Mouse (Mus musculus) testis, postnatal 14 days (tissue): ENCODE data around the gene Pkhd1.
A peak's percentile ranks its signal among the peaks of the same experiment; 100 is the strongest.

Source experiments
- DNase-seq: peaks from one replicate; pipeline ENCODE4 v3.0.0; 2021; ENCODE audit warnings: low spot score

Gene Pkhd1

DNA sequence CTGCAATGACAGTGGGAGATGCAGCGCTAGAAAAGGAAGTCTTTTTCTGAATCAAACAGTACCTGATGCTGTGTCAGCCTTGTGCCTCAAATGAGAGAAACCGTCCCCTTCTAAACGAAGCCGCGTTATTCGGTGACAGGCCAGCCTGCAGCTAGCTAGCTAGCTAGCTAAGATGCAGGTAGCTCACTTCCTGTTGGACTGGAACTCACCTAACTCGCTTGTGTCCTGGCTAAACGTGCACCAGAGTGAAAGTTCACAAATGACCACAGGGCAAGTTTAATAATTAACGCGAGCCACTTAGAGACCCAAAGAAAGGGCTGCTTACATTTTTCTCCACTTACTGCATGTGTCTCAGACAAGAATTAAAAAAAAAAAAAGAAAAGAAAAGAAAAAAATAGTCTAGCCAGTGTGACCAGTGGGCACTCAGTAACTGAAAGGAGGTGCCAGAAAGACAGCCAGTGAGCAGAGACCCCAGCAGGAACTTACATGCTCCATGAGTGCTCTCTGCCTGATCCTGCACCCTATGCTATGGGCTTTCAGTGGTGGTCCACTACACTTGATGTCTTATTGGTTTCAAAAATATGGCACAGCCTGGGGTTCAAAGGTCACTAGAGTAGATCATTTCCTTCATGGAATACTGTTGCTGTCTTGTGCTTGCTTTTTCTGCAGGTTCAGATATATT, at the start of gene Pkhd1:
TSS of gene Pkhd1 (minus strand) at position 216 of the 682 bp plus-strand sequence.
- no peak for DNase-seq

GRCm38 (mm10) chr1:20667567-20667966, 49.7 kb upstream of the Pkhd1 start:
- DNase-seq, result no peak

DNA sequence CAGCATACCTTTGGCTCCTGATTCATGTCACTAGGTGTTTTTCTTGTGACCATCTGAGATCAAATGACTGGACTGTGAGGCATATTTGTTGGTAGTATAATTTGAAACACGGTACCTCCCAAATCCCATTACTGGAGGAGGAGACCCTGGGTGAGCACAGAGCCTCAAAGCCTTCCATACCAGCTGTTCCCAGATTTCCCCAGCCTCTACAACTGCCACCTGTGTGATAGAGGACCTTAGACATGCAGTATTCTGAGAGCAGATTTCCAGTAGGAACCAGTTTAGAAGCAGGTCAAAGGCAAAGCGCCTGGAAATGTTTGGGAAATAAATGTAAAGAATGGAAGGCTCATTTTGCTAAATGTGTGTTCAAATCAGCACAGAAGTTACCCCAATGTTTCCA, 48.4 kb upstream of the Pkhd1 start:
- DNase-seq, result no peak

DNA sequence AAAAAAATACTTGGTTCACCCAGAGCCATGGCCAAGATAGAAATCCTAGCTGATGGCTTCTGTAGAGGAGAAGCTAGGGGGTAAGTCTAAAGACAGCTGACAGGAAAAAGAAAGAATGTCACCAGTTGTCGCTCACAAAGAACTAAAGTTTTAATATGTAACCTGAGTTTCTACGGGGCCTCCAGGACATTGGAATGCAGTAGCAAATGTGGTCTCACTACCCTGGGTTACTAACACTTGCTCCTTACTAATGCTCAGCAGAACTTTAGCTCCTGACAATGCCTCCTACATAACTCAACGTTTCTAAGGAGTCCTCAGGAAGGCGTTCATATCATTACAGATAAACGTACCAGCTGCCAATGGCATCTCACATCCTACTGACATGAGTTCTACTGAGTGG, 37.2 kb upstream of the Pkhd1 start:
- no peak for DNase-seq

DNA sequence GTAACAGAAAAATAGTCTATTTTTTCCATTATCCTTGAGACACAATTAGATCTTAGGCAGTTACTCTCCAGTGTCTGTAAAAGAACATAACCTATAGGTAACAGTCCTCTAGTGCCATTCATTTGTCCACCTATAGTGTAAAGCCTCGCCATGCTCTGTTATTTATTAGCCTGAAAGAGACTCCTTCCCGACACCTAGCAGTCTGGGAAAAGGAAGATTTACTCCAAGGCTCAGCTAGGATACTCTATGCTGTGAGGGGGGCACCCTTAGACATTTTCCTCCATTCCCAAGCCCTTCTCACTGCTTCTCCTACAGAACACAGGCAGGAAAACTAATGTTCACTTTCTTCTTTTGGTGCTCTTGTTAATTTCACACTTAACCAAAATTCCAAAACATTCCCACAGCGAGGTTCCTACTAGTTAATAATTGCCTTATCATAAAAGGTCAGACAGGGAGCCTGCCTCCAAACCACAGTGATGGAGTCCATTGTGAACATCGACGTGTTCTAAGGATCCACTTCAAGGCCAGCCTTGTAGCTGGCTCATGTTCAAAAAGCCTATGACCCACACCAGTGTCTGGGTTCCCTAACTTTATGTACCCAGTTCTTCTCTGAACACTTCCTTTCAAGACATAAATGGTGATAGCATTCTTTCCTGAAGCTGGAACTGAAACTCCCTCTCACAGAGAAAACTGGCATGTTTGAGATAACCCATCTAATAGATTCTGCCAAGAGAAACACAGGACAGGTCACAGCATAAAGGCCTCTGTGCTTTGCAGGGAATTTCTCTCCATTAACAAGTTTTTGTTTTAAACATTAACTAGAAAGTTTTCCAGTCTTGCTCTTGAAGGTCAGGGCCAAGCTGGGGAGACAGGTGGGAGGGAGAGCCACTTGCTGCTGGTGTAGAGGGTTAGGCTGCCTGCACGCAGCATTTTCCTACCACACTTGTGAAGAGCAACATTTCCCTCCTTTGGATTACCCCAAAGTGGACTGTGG, 35.9 kb upstream of the Pkhd1 start:
- no peak for DNase-seq

GRCm38 (mm10) chr1:20634856-20635255, 17.0 kb upstream of the Pkhd1 start:
- DNase-seq, result no peak

DNA sequence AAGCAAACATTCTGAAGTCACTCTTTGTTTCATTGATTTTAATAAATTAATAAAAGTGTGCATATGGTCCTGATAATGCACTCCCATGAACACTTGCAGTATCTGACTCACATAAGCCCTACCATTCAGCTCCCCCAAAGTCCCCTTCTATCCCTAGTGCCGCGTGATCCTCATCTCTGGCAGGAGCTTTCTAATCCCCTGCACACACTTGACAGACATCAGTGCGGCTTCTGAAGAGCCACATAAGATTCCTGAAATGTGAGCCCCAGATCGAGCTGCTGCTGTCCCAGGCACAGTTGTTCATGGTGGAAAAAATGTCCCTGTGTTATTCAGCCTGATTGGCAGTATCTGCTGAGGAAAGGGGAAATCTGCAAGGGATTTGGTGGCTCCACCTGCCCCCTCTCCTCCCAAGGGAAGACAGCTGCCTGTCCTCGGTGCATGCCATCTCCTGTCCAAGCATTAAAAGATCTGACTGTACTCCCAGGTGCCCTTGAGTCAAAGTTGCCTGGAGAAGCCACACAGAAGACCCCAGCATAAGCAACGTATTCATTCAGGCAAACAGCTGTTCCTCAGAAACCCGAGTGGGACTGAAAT, 15.5 kb upstream of the Pkhd1 start:
- DNase-seq, result no peak

DNA sequence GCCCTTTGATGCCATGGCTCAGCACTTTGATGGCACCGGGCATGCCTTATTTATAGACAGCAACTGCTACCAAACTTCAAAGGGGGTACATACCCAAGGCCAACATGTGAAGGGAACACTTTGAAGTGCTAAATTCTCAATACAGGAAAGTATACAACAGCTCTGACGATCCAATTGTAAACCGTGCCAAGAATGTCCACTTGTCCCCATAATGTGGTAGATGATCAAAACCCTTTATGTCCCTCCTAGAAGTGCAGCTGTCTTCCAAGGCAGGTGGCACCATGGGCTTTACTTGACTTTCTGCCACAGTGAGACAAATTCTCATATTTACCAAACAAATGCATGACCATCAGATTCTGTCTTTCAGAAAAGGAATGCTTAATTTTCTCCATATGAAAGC, 6.7 kb upstream of the Pkhd1 start:
- DNase-seq, result no peak

- no peak for DNase-seq
Measured at GRCm38 (mm10) chr1:20623375-20623774, 5.5 kb upstream of the Pkhd1 start.

GRCm38 (mm10) chr1:20620611-20621010, 2.7 kb upstream of the Pkhd1 start:
- no peak for DNase-seq

DNA sequence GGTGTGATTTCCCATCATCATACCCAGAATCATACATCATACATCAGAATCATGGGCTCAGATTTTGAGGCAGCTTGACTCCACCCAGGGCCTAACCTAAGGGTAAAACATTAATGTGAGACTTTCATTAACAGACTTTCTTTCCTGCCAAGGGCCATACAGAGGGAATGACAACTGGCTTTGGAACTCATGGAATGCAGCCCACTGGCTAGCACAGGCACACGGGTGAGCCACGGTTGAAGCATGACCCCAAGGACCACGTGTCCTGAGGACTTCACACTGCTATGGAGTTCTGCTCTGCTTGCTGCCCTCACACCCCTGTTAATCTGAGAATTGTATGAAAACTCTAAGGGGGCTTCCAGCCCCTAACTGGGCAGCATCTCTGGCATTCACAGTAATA, 1.5 kb upstream of the Pkhd1 start:
- no peak for DNase-seq

DNA sequence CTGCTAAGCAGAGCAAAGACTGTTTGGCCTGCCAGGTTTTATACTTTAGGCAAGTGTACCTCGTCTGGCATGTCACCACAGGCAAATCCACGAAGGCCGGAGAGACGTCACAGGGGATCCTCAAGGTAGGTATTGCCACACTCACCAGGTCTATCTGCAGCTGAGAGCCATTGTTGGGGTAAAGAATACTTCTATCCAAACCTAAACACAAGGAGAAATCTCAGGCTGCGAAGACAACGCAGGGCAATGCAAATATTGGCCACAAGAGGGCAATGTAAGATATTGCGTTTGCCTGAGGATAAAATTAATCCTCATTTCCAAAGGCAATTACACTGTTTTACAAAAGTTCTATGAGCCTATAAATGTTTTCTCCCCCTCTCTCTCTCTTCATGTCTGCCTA, 5.2 kb downstream of the Pkhd1 start:
- DNase-seq, result no peak

DNA sequence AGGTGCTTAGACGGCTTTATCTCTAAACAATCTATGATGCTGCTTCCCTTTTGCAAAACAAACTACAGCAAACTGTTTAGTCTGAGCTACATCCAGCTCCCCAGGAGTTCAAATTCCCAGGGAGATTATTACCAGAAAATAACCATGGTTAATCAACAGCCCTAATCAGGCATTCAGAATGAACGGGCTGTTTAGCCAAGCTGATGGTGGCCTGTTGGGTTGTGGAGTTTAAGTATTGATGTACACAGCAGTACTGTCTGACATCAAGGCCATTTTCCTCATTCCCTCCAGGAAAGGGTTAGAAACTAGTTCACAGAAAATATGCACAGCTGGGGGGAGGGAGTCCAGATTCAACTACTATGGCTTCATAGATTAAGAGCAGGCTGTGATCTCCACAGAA, 12.4 kb downstream of the Pkhd1 start:
- no peak for DNase-seq

DNA sequence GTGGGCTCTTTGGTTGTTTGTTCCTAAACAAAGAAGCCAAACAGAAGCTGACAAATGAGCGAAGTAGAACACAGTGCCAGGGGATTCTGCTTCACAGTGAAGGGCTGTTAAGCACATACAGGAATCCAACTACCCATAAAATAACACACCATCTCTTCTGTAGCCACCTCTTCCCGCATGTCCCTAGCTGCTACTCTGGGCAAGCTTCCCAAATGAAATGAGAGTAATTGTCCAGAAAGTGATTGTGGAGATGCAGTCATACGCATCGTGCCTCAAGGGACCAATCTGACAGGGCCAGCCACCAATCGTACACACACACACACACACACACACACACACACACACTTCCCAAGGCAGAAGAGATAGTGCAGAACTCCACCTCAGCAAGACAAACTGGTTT, 27.4 kb downstream of the Pkhd1 start:
- DNase-seq, result no peak

- DNase-seq, result no peak
Measured at GRCm38 (mm10) chr1:20571469-20571868, 46.4 kb downstream of the Pkhd1 start.

- no peak for DNase-seq
Measured at GRCm38 (mm10) chr1:20569430-20569829, 48.4 kb downstream of the Pkhd1 start.

- no peak for DNase-seq
Measured at GRCm38 (mm10) chr1:20558443-20558842, 59.4 kb downstream of the Pkhd1 start.

DNA sequence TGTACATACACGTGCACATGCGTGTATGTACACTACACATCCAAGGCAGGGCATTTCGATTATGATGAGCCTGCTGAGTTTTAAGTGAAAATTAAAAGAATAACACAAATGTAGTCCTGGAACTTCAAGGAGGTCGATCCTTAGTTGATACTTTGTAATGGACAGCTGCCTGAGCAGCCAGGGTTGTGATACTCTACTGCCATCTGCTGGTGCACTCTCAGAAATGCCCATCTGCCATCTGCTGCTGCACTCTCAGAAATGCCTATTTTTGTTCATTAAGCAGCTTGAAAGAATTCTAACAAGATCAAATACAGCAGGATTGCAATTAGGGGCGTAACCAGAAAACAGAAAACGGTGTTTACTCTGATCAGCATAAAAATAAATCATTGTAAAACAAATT, 63.5 kb downstream of the Pkhd1 start:
- DNase-seq, result peak; percentile 14

- no peak for DNase-seq
Measured at GRCm38 (mm10) chr1:20551334-20551733, 66.5 kb downstream of the Pkhd1 start.

DNA sequence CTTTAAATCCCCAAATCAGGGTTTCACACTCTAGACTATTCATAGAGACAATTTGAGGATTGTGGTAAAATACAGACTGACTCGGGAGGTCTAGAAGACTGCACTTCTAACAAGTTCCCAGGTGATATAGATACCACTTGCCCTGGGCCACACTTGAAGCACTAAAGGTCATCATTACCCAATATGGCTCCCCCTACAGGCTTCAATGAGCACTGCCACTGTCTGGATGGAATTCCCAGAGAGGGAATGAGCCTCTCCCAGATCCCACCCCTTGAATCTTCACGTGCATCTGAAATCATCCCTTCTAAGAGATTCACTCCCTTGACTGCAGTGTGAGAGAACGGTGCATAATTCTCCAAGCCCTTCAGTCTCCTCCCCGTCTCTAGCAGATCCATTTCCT, 73.3 kb downstream of the Pkhd1 start:
- DNase-seq, result no peak

GRCm38 (mm10) chr1:20513364-20514084, 104.3 kb downstream of the Pkhd1 start:
- DNase-seq, result no peak

DNA sequence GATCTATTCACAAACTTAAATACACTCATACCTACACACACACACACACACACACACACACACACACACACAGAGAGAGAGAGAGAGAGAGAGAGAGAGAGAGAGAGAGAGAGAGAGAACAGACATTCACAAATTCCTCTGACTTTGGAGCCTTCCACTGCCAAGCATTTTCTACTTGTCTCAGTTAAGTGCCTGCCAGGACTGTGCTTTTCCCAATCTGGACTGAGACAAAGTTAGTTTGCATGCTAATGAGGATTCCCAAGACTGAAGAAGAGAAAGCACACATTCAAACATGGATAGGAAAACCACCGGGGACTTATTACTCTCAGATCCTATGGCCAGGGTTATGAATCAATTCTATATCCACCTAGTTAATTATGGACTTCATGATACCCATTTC, 118.9 kb downstream of the Pkhd1 start:
- DNase-seq, result no peak
